In genomic region chr9:122420772-122421764, GRCm38 (mm10) we compare ENCODE assay signal across 9 mouse cellular contexts.
DNase-seq lines count a peak whose midpoint lies in the region; ATAC-seq and TF ChIP-seq lines count a peak whose summit lies in the region.
"Had no signal": no experiment of that assay in that cellular context is flagged by ENCODE, and none has a peak within 500 bp of the region (broad histone marks: within the 10 kb centered on the region; RNA-seq: fewer than 3 reads in every experiment).

No protein-coding gene starts in this region.

- no peak for TF ChIP-seq POLR2A in cerebellum, adult 2 months (IDR thresholded peaks at IDR 0.05; ENCODE audit: borderline replicate concordance, insufficient read depth, low read length)

- no peaks in the 10 kb centered on the region for H3K4me1 ChIP-seq in cerebellum, adult 2 months (ENCODE audit: control insufficient read depth, insufficient read depth, low read length)
- H3K4me1 ChIP-seq in hindbrain, embryonic 15.5 days (replicated peaks) = 0 out of 2 replicates have a peak, but pooled peaks cover 3% of the 10 kb centered on the region

- no peak overlapping the region for H3K4me2 ChIP-seq in hindbrain, embryonic 15.5 days
- H3K4me2 ChIP-seq: limb, embryonic 15.5 days had no signal

- DNase-seq in MEL-GATA-1-ER (ENCODE audit: extremely low read depth, low read depth) = peak; percentile 46
- peak; percentile 36 to 62 for DNase-seq in cerebellum, adult 2 months
- DNase-seq in layer of hippocampus, postnatal 36 days = peak; percentile 80 to 82
- peak; percentile 71 for DNase-seq in retina, postnatal 7 days (ENCODE audit: low read depth, low spot score)
- DNase-seq in urinary bladder, postnatal 10 days (ENCODE audit: low spot score) = peak; percentile 37

- no peaks in the 10 kb centered on the region for H3K27me3 ChIP-seq in cerebellum, adult 2 months (ENCODE audit: control insufficient read depth, insufficient read depth, low read length)
- H3K27me3 ChIP-seq in hindbrain, embryonic 15.5 days = no peaks in the 10 kb centered on the region

- H3K9ac ChIP-seq in hindbrain, embryonic 15.5 days = no peak overlapping the region
- H3K9ac ChIP-seq: limb, embryonic 15.5 days had no signal

- ATAC-seq in frontal cortex, adult (ENCODE audit: low TSS enrichment) = peak; percentile 69; the same call in 1 of the 2 replicates
- peak; percentile 77 for ATAC-seq in hindbrain, embryonic 15.5 days (ENCODE audit: low FRiP score, low read depth)
- ATAC-seq in megakaryocyte, adult 5-6 weeks (ENCODE audit: poor library complexity, severe bottlenecking) = peak; percentile 89

- no peak overlapping the region for H3K27ac ChIP-seq in cerebellum, adult 2 months (ENCODE audit: insufficient read depth, low read length)
- H3K27ac ChIP-seq in hindbrain, embryonic 15.5 days (replicated peaks) = no peak overlapping the region
- H3K27ac ChIP-seq: limb, embryonic 15.5 days had no signal

- 30% methylated on average over 13 of the region's 13 CpGs for WGBS in cerebellum, adult 2 months
- 26% methylated on average over 13 of the region's 13 CpGs for WGBS in hindbrain, embryonic 15.5 days

- no peaks in the 10 kb centered on the region for H3K36me3 ChIP-seq in hindbrain, embryonic 15.5 days
- H3K36me3 ChIP-seq: limb, embryonic 15.5 days had no signal

- no peaks in the 10 kb centered on the region for H3K9me3 ChIP-seq in hindbrain, embryonic 15.5 days
- H3K9me3 ChIP-seq: limb, embryonic 15.5 days had no signal

- peak; percentile 76 for TF ChIP-seq CTCF in cerebellum, adult 2 months (IDR thresholded peaks at IDR 0.05; ENCODE audit: borderline replicate concordance, insufficient read depth, low read depth, low read length)

- no peak overlapping the region for H3K4me3 ChIP-seq in cerebellum, adult 2 months (replicated peaks; ENCODE audit: insufficient read depth, low read depth, low read length)
- H3K4me3 ChIP-seq in hindbrain, embryonic 15.5 days = no peak overlapping the region
- H3K4me3 ChIP-seq: limb, embryonic 15.5 days had no signal
